In genomic region chr2:143643305-143643704, GRCm38 (mm10) we compare ENCODE assay signal across 15 mouse cellular contexts.
"Had no signal": no experiment of that assay in that cellular context is flagged by ENCODE, and none has a peak within 500 bp of the region (broad histone marks: within the 10 kb centered on the region; RNA-seq: fewer than 3 reads in every experiment).

No protein-coding gene starts in this region.

- DNase-seq: gastrocnemius, postnatal 25 days; heart, adult 18-20 months; heart, postnatal 10 days; heart, postnatal 4 days; kidney, adult 18-20 months; kidney, adult 8-10 months; kidney, postnatal 10 days; kidney, postnatal 25 days; kidney, postnatal 4 days; left cerebral cortex, postnatal 4 days had no signal

- ATAC-seq: hindbrain, embryonic 16.5 days; inflammation-experienced regulatory T-cells, adult 6 months; intestine, embryonic 15.5 days; intestine, postnatal 0 days; liver, embryonic 12.5 days had no signal
